ENCODE assay signal across 8 mouse cellular contexts in genomic region chr2:24520576-24521272, GRCm38 (mm10). TPM values are rescaled to one million over a fixed set of nuclear protein-coding genes. Genes with fewer than 3 reads are reported as not detected.
DNase-seq lines count a peak whose midpoint lies in the region; ATAC-seq and TF ChIP-seq lines count a peak whose summit lies in the region.

No protein-coding gene starts in this region.

- 0 out of 2 replicates have a peak, but pooled peaks cover 5% of the 10 kb centered on the region for H3K4me1 ChIP-seq in heart, postnatal 0 days (ENCODE audit: control insufficient read depth, insufficient read depth)
- H3K4me1 ChIP-seq in forebrain, postnatal 0 days (ENCODE audit: insufficient read depth), result 0 out of 2 replicates have a peak, but pooled peaks cover 3% of the 10 kb centered on the region
- peaks cover 18% of the 10 kb centered on the region; the same call in 1 of the 2 replicates for H3K4me1 ChIP-seq in neural tube, embryonic 12.5 days

- H3K27me3 ChIP-seq in heart, postnatal 0 days (ENCODE audit: control insufficient read depth, insufficient read depth, low read length), result 0 out of 2 replicates have a peak, but pooled peaks cover 7% of the 10 kb centered on the region
- H3K27me3 ChIP-seq in forebrain, postnatal 0 days (ENCODE audit: insufficient read depth, low read length), result no peaks in the 10 kb centered on the region
- no peaks in the 10 kb centered on the region for H3K27me3 ChIP-seq in neural tube, embryonic 12.5 days (replicated peaks)

- no peak for TF ChIP-seq EP300 in heart, postnatal 0 days (IDR thresholded peaks at IDR 0.05; ENCODE audit: low read depth)

- H3K9me3 ChIP-seq in heart, postnatal 0 days (replicated peaks; ENCODE audit: control insufficient read depth, low read length), result no peaks in the 10 kb centered on the region
- no peaks in the 10 kb centered on the region for H3K9me3 ChIP-seq in forebrain, postnatal 0 days (ENCODE audit: low read length)
- no peaks in the 10 kb centered on the region for H3K9me3 ChIP-seq in neural tube, embryonic 12.5 days

- peak overlapping the region; percentile 90 for H3K4me2 ChIP-seq in heart, postnatal 0 days (ENCODE audit: low read depth, low read length)
- H3K4me2 ChIP-seq in forebrain, postnatal 0 days (ENCODE audit: low read depth), result peak overlapping the region; percentile 56
- H3K4me2 ChIP-seq in neural tube, embryonic 12.5 days (replicated peaks), result peak overlapping the region; percentile 71

- no peak overlapping the region for H3K9ac ChIP-seq in heart, postnatal 0 days (replicated peaks; ENCODE audit: low read depth, low read length)
- H3K9ac ChIP-seq in forebrain, postnatal 0 days, result peak overlapping the region; percentile 53
- H3K9ac ChIP-seq in neural tube, embryonic 12.5 days, result peak overlapping the region; percentile 45

- H3K27ac ChIP-seq in heart, postnatal 0 days (ENCODE audit: low read depth), result no peak overlapping the region
- peak overlapping the region; percentile 58; the same call in 1 of the 2 replicates for H3K27ac ChIP-seq in forebrain, postnatal 0 days (ENCODE audit: low read depth, low read length)
- H3K27ac ChIP-seq in neural tube, embryonic 12.5 days, result peak overlapping the region; percentile 62

- no peak for ATAC-seq in heart, postnatal 0 days (ENCODE audit: insufficient read depth, low read depth)
- ATAC-seq in forebrain, postnatal 0 days, result peak; percentile 40
- ATAC-seq in neural tube, embryonic 12.5 days (ENCODE audit: low FRiP score, low read depth), result peak; percentile 55

- no peak for DNase-seq in heart, postnatal 0 days (ENCODE audit: low spot score)
- no peak for DNase-seq in heart, postnatal 10 days
- DNase-seq in forebrain, postnatal 0 days, result no peak
- peak; percentile 56 for DNase-seq in kidney, postnatal 14 days
- no peak for DNase-seq in T-cell, adult 2 months (ENCODE audit: low spot score)
- DNase-seq in frontal cortex, postnatal 14 days (ENCODE audit: low spot score in 2 of 2), result no peak
- DNase-seq in layer of hippocampus, postnatal 25 days (ENCODE audit: extremely low spot score in 1 of 2, low spot score in 1 of 2), result no peak

- WGBS in heart, postnatal 0 days, result 49% methylated on average over 8 of the region's 9 CpGs
- WGBS in forebrain, postnatal 0 days, result 31% methylated on average over 9 of the region's 9 CpGs
- 31% methylated on average over 9 of the region's 9 CpGs for WGBS in neural tube, embryonic 12.5 days

- no peak for TF ChIP-seq CTCF in heart, postnatal 0 days (IDR thresholded peaks at IDR 0.05; ENCODE audit: low read depth)
- TF ChIP-seq CTCF in forebrain, postnatal 0 days (IDR thresholded peaks at IDR 0.05; ENCODE audit: low read depth), result no peak

- peak overlapping the region; percentile 54; the same call in 1 of the 2 replicates for H3K4me3 ChIP-seq in heart, postnatal 0 days (ENCODE audit: low read depth, low read length)
- H3K4me3 ChIP-seq in forebrain, postnatal 0 days (ENCODE audit: low read depth, low read length), result peak overlapping the region; percentile 38
- peak overlapping the region; percentile 5; the same call in 1 of the 2 replicates for H3K4me3 ChIP-seq in neural tube, embryonic 12.5 days

- intact Hi-C loops in heart, postnatal 10 days (cut with DNase I), result no loop called here

- no peaks in the 10 kb centered on the region for H3K36me3 ChIP-seq in heart, postnatal 0 days (replicated peaks; ENCODE audit: control insufficient read depth, insufficient read depth, low read length)
- no peaks in the 10 kb centered on the region for H3K36me3 ChIP-seq in forebrain, postnatal 0 days (ENCODE audit: insufficient read depth)
- no peaks in the 10 kb centered on the region for H3K36me3 ChIP-seq in neural tube, embryonic 12.5 days

RNA-seq across cellular contexts. Expression of gene Pax8, which starts 45.3 kb away (rescaled TPM):
- total RNA-seq in heart, postnatal 0 days (2014; rRNA removed; ENCODE audit: low replicate concordance), result not detected in 2 replicates
- polyA plus RNA-seq in heart, postnatal 0 days (2015; fragmentation: Nextera tagmentation; extraction: Ambion mirVana), result not detected in 2 replicates
- total RNA-seq in heart, postnatal 10 days (2021), result not detected
- total RNA-seq in forebrain, postnatal 0 days (2014; rRNA removed), result not detected in 2 replicates
- 0.18 and 0.19 TPM in 2 replicates for polyA plus RNA-seq in forebrain, postnatal 0 days (2015; fragmentation: Nextera tagmentation; extraction: Ambion mirVana)
- 50.0 and 56.2 TPM in 2 replicates for polyA plus RNA-seq in neural tube, embryonic 12.5 days (2016; fragmentation: Nextera tagmentation; extraction: Ambion mirVana)
- not detected for total RNA-seq in layer of hippocampus, postnatal 25 days (2021)
